Mouse (Mus musculus) liver, embryonic 14.5 days (tissue): Measurements from ENCODE around the gene Slc38a10. TPM values are rescaled to one million over a fixed set of nuclear protein-coding genes. Genes with fewer than 3 reads are reported as not detected.
A peak's percentile ranks its signal among the peaks of the same experiment; 100 is the strongest.

Experiments used
- ATAC-seq: fragments of 200-750 bp; cut with Nextera tagmentation; 2 replicates; pipeline ENCODE4 v1.8.0; 2017; ENCODE audit warnings: moderate number of reproducible peaks, mild to moderate bottlenecking, moderate library complexity; ENCODE audit not compliant: insufficient read depth
- DNase-seq, 3 experiments: peaks; one replicate each; pipeline ENCODE4 v3.0.0-alpha.2; 2012 to 2013; ENCODE audit warnings: low read depth in 3 of 3, low spot score in 3 of 3
- H3K27ac ChIP-seq: fragments of 300-500 bp; sonication (generic); 2 replicates; pipeline ENCODE4 v1.5.1; 2014; ENCODE audit warnings: moderate library complexity, mild to moderate bottlenecking, control low read depth, inconsistent platforms
- H3K27me3 ChIP-seq: fragments of 300-500 bp; sonication (generic); 2 replicates; pipeline ENCODE4 v1.6.1; 2014; ENCODE audit warnings: mild to moderate bottlenecking, low read length, moderate library complexity; ENCODE audit not compliant: control insufficient read depth, insufficient read depth
- H3K36me3 ChIP-seq: fragments of 300-500 bp; sonication (generic); replicated peaks from 2 replicates; pipeline ENCODE4 v1.6.1; 2014; ENCODE audit warnings: low read depth; ENCODE audit not compliant: control insufficient read depth, insufficient read depth
- H3K4me1 ChIP-seq, 2 experiments: fragments of 200-500 bp in 1 of 2; fragments of 300-500 bp in 1 of 2; sonication (generic) in 1 of 2; replicated peaks; 2 replicates each; pipeline ENCODE4 v1.6.1; 2012 to 2014; ENCODE audit warnings: antibody characterized with exemption in 1 of 2, inconsistent platforms in 1 of 2, low read length in 1 of 2; ENCODE audit not compliant: control insufficient read depth in 2 of 2, insufficient read depth in 2 of 2
- H3K4me2 ChIP-seq: fragments of 300-500 bp; sonication (generic); 2 replicates; pipeline ENCODE4 v1.6.1; 2014; ENCODE audit warnings: low read depth, mild to moderate bottlenecking, control low read depth, moderate library complexity
- H3K4me3 ChIP-seq, 2 experiments: fragments of 200-500 bp in 1 of 2; fragments of 300-500 bp in 1 of 2; sonication (generic) in 1 of 2; 2 replicates each; pipeline ENCODE4 v1.5.1; 2012 to 2014; ENCODE audit warnings: low read depth in 2 of 2, low read length in 2 of 2, mild to moderate bottlenecking in 2 of 2, control low read depth in 1 of 2, inconsistent platforms in 1 of 2, moderate library complexity in 1 of 2; ENCODE audit not compliant: insufficient read depth in 1 of 2
- H3K9ac ChIP-seq: fragments of 300-500 bp; sonication (generic); replicated peaks from 2 replicates; pipeline ENCODE4 v1.6.1; 2014; ENCODE audit warnings: mild to moderate bottlenecking, control low read depth, moderate library complexity
- H3K9me3 ChIP-seq: fragments of 300-500 bp; sonication (generic); 2 replicates; pipeline ENCODE4 v1.6.1; 2016; ENCODE audit warnings: low read length, mixed read lengths; ENCODE audit not compliant: control insufficient read depth
- CTCF ChIP-seq: IDR thresholded peaks from 2 replicates; pipeline ENCODE4 v1.5.1; 2016; ENCODE audit warnings: antibody characterized with exemption, low read depth, control low read depth
- EP300 ChIP-seq: IDR thresholded peaks from 2 replicates; pipeline ENCODE4 v1.6.1; 2016; ENCODE audit warnings: antibody characterized with exemption, low read depth
- WGBS: fragments of 180-500 bp; shearing (Covaris S2); extraction: QIAGEN DNeasy Blood & Tissue Kit; methylation state at CpG from one replicate; pipeline ENCODE4 v1.1.7; 2014; ENCODE audit not compliant: insufficient replicate concordance; 5-methylcytosine and 5-hydroxymethylcytosine counted together
- polyA plus RNA-seq, 2 experiments: library from polyadenylated mRNA; depleted of rRNA in 1 of 2; stranded (reverse) in 1 of 2; unstranded in 1 of 2; fragments of >200 nt; fragmentation: Nextera tagmentation in 1 of 2; extraction: Ambion mirVana in 1 of 2; gene quantifications; 2 replicates each; pipeline versions ENCODE4 v1.2.1 to v1.2.3; 2012 to 2014

Slc38a10 gene
- polyA plus RNA-seq, 2 experiments, result 21.0 to 21.8 TPM

DNA sequence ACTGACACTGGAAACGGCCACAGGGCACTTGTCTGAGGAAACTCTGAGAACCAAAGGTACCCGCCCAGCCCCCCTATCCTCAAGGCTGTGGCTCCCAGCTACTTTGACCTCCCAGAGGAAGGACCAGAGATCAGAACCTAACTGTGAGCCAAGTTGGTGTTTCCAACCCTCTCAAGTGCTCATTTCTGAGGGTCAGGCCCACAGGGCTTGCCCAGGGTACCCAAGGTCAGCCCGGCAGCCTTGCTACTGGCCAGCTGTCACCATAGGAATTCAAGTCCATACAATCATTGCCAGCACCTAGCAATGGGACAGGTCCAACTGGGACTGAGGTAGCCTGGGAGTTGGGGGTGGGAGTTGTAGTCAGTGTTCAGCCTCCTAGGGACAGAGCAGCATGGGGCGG, 60.5 kb downstream of the Slc38a10 start:
- WGBS, result 77% methylated on average over 4 of the region's 4 CpGs
- TF ChIP-seq EP300 (no peak), CTCF (no peak)
- Histone ChIP-seq H3K4me2 (no peak overlapping the region), H3K9me3 (no peaks in the 10 kb centered on the region), H3K4me1 (peaks cover 2 to 10% of the 10 kb centered on the region in 2 experiments; a peak in 3 of 4 replicates), H3K27me3 (no peaks in the 10 kb centered on the region), H3K9ac (no peak overlapping the region), H3K4me3 (no peak overlapping the region), H3K27ac (no peak overlapping the region), H3K36me3 (peaks cover 14% of the 10 kb centered on the region)
- DNase-seq (no peak), ATAC-seq (no peak)

DNA sequence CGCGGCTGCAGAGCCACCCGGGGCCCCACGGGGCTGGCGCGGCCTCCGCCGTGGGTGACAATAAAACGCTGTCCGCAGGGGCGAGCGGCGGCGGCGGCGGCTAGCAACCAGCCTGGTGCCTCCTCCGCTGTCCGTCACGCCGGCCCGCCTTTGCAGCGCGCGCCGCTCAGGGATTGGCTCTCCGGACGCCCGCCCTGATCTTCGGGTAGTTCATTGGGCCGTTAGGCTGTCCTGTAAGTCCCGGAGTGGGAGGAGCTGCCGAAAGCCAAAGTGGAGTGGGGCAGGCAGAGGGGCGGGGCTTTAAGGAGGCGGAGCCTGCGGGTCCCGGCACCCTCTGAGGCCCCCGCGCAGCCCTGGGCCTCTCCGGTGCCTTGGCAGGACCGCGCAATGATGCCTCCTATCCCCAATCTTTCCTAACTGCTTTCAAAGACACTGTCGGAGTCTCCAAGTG, 64.4 kb downstream of the Slc38a10 start, which contains the start of gene Cep131:
TSS of gene Cep131 (minus strand) at position 126 of the 451 bp plus-strand sequence.
- ATAC-seq (peak; percentile 99), DNase-seq (peak; percentile 96 to 97 (median 97))
- no peaks in the 10 kb centered on the region for H3K27me3 ChIP-seq
- under 1% methylated on average over 39 of the region's 42 CpGs for WGBS
- peak within 1 kb of the TSS; percentile 76 for H3K4me2 ChIP-seq
- H3K9me3 ChIP-seq, result no peaks in the 10 kb centered on the region
- no peak for TF ChIP-seq EP300
- no peak for TF ChIP-seq CTCF
- H3K4me3 ChIP-seq, result peak within 1 kb of the TSS; percentile 56 to 86
- peaks cover 4% of the 10 kb centered on the region; the same call in 1 of the 2 replicates for H3K36me3 ChIP-seq
- peak within 1 kb of the TSS; percentile 50 for H3K9ac ChIP-seq
- H3K4me1 ChIP-seq, result peaks cover 2 to 12% of the 10 kb centered on the region in 2 experiments; a peak in 3 of 4 replicates
- no peak within 1 kb of the TSS for H3K27ac ChIP-seq

DNA sequence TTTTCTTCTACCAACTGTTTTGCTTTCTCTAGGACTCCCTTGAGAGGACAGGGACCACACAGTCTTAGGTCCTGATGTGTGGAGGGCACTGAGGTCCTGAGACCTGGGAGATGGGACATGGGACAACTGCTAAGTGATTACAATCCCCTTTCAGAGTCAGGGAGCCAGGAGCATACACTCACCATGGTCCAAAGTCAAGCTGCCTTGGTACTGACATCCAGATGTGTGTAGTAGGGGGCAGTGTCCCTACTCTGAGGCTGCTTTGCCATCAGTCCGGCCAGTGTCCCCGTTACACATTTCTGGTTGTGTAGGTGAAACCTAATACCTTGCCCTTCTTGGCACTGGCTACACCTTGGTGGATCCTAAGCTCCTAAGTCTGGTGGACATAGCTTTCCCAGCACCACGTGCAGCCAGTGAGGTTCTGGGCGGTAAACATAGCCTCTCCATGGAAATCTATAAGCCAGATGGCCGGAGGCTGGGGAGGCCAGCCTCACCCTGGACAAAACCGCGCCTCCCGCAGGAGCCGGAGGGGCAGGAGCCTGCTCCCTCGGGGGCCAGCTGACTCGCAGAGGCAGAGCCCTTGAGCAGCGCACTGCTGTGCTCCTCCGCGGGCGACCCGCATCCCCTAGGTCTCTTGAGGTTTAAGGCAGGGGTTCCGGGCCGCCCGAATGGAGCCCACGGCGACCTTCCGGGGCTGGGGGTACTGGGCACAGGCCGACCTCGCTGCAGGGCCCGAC, 65.1 kb downstream of the Slc38a10 start:
- ATAC-seq (peak; percentile 50), DNase-seq (no peak)
- Histone ChIP-seq H3K4me2 (peak overlapping the region; percentile 76), H3K4me3 (peak overlapping the region; percentile 56 to 86), H3K9ac (peak overlapping the region; percentile 50), H3K27ac (no peak overlapping the region), H3K27me3 (no peaks in the 10 kb centered on the region), H3K9me3 (no peaks in the 10 kb centered on the region), H3K4me1 (peaks cover 2 to 12% of the 10 kb centered on the region in 2 experiments; a peak in 3 of 4 replicates), H3K36me3 (no peaks in the 10 kb centered on the region)
- no peak for TF ChIP-seq CTCF
- TF ChIP-seq EP300, result no peak
- WGBS, result under 1% methylated on average over 25 of the region's 25 CpGs

DNA sequence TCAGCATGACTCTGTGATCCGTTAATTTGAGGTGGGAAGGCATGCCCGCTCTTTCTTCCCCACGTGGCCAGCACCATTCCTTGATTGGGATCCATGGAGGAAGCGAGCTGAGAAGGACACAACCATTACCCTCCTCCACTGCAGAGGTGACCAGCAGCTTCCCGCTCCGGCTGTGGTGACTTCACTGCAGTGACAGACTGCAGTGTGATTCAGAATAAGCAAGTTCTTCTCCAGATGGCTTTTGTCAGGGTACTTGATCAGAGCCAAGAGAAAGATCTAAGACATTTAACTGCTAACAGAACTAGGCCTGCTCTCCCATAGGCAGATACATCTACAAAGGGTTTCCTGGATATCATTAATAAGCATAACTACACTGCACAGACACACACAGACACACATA, 70.9 kb downstream of the Slc38a10 start:
- Histone ChIP-seq H3K4me3 (no peak overlapping the region), H3K36me3 (no peaks in the 10 kb centered on the region), H3K27ac (no peak overlapping the region), H3K9me3 (no peaks in the 10 kb centered on the region), H3K27me3 (no peaks in the 10 kb centered on the region), H3K9ac (no peak overlapping the region), H3K4me1 (no peaks in the 10 kb centered on the region), H3K4me2 (no peak overlapping the region)
- ATAC-seq (no peak), DNase-seq (no peak)
- WGBS, result 74% methylated on average over 6 of the region's 6 CpGs
- no peak for TF ChIP-seq CTCF
- no peak for TF ChIP-seq EP300

DNA sequence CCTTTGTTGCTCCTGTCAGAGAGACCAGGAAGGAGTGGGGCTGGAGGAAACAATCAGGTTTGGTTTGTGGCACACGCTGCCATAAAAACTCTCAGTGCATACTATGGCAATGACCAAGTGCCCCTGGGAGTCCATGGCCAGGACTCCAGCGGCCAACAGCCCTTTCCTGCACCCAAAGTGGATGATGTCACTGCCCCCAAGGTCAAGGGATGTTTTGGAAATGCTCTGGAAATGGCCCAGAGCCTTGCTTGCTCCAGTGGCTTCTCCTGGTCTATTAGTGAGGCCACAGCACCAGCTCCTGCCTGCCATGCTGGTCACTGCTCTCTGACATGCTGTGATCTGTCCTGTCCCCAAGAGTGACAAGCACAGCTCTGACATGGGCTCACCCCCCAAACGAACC, 75.0 kb downstream of the Slc38a10 start:
- 66% methylated on average over 3 of the region's 3 CpGs for WGBS
- H3K4me3 ChIP-seq, result no peak overlapping the region
- no peak for DNase-seq
- TF ChIP-seq EP300, result no peak
- no peak for TF ChIP-seq CTCF
- no peaks in the 10 kb centered on the region for H3K27me3 ChIP-seq
- H3K4me1 ChIP-seq, result no peaks in the 10 kb centered on the region
- H3K27ac ChIP-seq, result no peak overlapping the region
- no peak overlapping the region for H3K9ac ChIP-seq
- no peaks in the 10 kb centered on the region for H3K36me3 ChIP-seq
- H3K4me2 ChIP-seq, result no peak overlapping the region
- ATAC-seq, result no peak
- no peaks in the 10 kb centered on the region for H3K9me3 ChIP-seq
